Mouse (Mus musculus) cortical plate, adult 2 months (tissue): ENCODE measurements around the gene Srgap1. TPM values are rescaled to one million over a fixed set of nuclear protein-coding genes. Genes with fewer than 3 reads are reported as not detected.

Experiments
- H3K27ac ChIP-seq: fragments of 200-500 bp; 2 replicates; pipeline ENCODE4 v1.5.1; 2012; ENCODE audit warnings: low read length, control low read depth, inconsistent platforms; ENCODE audit not compliant: insufficient read depth
- H3K4me1 ChIP-seq: fragments of 200-500 bp; 2 replicates; pipeline ENCODE4 v1.6.1; 2011; ENCODE audit warnings: low read length; ENCODE audit not compliant: control insufficient read depth, insufficient read depth
- H3K4me3 ChIP-seq: fragments of 200-500 bp; 2 replicates; pipeline ENCODE4 v1.5.1; 2011; ENCODE audit warnings: mild to moderate bottlenecking, low read length, control low read depth; ENCODE audit not compliant: insufficient read depth
- CTCF ChIP-seq: fragments of 200-500 bp; IDR thresholded peaks from 2 replicates; pipeline ENCODE4 v1.5.1; 2011; ENCODE audit warnings: mild to moderate bottlenecking, control low read depth, low read length; ENCODE audit not compliant: insufficient read depth; ENCODE audit errors: extremely low read depth
- POLR2A ChIP-seq: fragments of 200-500 bp; IDR thresholded peaks from 2 replicates; pipeline ENCODE4 v1.6.1; 2011; ENCODE audit warnings: mild to moderate bottlenecking, low read length, control low read depth; ENCODE audit not compliant: insufficient read depth; ENCODE audit errors: extremely low read depth
- polyA plus RNA-seq: library from polyadenylated mRNA; depleted of rRNA; stranded (reverse); fragments of >200 nt; gene quantifications from 2 replicates; pipeline ENCODE4 v1.2.3, GENCODE M21; 2012; rRNA removed

Srgap1 gene
- polyA plus RNA-seq, 1 experiment: 8.4 TPM

DNA sequence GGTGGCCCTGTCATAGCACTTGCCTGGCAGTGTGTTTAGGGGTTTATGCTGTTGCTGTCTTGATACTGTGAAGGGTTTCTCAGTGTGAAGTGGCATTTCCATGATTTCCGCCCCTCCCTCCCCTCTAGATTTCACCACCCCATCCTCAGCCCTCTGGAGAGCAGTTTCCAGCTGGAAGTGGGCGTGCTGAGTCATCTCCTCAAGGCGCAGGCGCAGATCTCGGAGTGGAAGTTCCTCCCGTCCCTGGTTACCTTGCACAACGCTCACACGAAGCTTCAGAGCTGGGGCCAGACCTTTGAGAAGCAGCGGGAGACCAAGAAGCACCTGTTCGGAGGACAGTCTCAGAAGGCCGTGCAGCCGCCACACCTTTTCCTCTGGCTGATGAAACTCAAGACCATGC is 296.9 kb downstream of the Srgap1 start:
- no peaks in the 10 kb centered on the region for H3K4me1 ChIP-seq
- TF ChIP-seq POLR2A: no peak
- TF ChIP-seq CTCF: no peak
- no peak overlapping the region for H3K4me3 ChIP-seq
- no peak overlapping the region for H3K27ac ChIP-seq

DNA sequence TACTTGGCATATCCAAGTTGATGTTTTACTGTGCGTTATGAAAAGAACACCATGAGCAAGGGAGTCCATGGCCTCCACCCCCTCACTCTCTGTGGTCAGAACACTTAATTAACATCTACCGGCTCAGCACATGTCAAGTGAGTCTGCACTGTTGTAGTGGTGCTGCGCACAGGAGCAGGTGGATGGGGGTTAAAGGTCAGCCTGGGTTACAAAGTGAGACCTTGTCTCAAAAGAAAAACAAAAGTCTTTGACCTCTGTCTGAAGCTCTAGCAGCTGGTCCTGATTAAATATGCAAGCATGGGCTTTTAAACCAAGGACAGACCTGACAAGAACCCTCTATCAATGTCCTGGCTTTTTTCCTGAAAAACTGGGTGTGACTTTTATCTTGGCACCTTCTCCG is 304.8 kb downstream of the Srgap1 start:
- no peak for TF ChIP-seq POLR2A
- no peak for TF ChIP-seq CTCF
- H3K27ac ChIP-seq: no peak overlapping the region
- no peak overlapping the region for H3K4me3 ChIP-seq
- H3K4me1 ChIP-seq: 0 out of 2 replicates have a peak, but pooled peaks cover 1% of the 10 kb centered on the region

DNA sequence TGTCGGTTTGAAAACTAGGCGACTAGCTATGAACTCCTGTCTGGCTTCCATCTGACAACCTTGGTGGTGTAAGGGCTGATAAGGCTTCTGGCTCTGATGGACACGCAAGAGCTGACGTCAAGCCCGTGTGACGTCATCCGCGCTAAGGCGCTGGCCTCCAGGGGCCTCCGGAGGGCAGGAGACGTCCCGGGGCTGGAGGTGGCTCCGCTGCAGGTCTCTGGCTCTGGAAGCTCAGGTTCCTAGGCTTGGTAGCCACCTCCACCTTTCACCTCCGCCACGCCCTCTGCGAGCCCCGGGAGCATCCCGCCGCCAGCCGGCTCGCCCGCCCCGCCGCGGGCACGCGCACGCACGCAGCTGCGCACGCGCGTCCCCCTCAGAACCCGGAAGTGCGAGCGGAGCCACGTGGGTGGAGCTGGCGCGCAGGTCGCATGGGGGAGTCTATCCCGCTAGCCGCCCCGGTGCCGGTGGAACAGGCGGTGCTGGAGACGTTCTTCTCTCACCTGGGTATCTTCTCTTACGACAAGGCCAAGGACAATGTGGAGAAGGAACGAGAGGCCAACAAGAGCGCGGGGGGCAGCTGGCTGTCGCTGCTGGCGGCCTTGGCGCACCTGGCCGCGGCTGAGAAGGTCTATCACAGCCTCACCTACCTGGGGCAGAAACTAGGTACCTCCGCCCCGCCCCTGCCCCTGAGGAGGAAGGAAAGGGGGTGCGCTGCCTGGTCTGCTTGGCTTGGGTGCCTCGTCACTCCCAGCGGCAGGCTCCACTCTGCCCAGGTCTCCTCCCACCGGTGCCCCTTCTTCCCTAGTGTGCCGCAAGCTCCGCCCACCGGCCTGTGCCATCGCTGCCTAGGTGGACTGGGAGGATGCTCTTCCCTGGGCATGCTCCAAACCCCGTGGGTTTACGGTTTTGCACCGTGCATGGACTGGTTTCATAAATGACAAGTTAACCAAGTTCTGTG is 307.3 kb downstream of the Srgap1 start, which contains the start of gene BC048403:
Gene BC048403, plus strand, starts transcription at position 390 of the 958 bp plus-strand sequence.
- Histone ChIP-seq H3K4me1 (0 out of 2 replicates have a peak, but pooled peaks cover 1% of the 10 kb centered on the region), H3K27ac (peak within 1 kb of the TSS; percentile 85), H3K4me3 (peak within 1 kb of the TSS; percentile 71)
- no peak for TF ChIP-seq CTCF
- peak; percentile 59; the same call in 1 of the 2 replicates for TF ChIP-seq POLR2A

DNA sequence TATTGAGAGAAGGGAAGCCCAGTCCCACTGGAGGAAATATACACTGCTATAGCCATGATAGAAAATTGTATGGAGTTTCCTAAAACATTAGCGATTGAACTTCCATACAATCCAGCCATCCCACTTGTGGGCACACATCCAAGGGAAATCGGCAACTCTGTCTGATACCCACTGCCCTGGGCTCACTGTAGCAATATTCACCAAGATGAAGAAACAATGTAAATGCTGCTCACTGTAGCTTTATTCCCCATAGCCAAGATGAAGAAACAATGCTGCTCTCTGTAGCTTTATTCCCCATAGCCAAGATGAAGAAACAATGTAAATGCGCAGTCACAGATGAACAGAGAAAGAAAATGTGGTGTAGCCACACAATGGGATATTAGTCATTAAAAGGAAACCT is 309.9 kb downstream of the Srgap1 start:
- no peak overlapping the region for H3K4me3 ChIP-seq
- H3K27ac ChIP-seq: no peak overlapping the region
- H3K4me1 ChIP-seq: 0 out of 2 replicates have a peak, but pooled peaks cover 1% of the 10 kb centered on the region
- TF ChIP-seq CTCF (no peak), POLR2A (no peak)

DNA sequence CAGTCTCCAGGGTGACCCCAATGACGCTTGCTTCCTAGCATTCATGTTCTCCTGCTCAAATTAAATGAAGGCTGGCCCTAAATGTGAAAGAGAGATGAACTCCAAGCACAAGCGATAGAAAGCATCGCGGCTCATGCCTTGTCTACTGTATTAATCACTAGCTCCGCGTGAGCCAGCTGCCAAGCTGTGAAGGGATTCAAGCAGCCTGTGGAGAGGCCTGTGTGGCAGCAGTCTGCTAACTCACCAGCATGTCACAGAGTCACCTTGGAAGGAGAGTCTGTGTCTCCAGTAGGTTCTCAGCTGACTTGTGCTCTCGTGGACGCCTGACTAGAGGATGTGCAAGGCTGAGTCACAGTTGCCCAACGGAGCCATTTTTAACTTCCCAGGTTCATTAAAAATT is 314.6 kb downstream of the Srgap1 start:
- TF ChIP-seq CTCF (no peak), POLR2A (no peak)
- Histone ChIP-seq H3K27ac (no peak overlapping the region), H3K4me3 (no peak overlapping the region), H3K4me1 (no peaks in the 10 kb centered on the region)

DNA sequence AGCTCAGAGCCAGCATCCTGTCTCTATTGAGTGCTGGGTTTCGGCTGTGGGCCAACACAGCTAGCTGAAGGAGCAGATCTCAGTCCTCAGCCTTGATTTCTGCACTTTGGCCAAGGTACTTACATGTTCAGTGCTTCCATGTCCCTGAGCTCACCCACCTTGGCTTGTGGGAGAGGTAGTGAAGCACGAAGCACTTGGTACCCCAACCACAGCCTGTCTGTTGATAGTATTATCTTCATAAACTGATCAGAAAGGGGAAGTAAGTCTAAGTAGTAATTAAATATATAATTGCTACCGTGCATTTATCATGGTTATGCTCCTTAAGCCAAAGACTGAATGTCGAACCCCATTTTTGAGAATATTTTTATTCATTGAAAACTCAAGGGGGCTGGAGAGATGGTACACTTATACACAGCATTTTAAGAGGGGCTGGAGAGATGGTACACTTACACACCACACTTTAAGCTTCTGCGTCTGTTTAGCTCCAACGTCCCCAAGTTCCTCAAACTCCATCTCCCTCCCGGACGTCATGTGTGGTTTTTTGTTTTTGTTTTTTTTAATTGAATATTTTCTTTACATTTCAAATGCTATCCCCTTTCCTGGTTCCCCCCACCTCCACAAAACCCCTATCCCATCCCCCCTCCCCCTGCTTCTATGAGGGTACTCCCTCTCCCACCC is 315.9 kb downstream of the Srgap1 start:
- no peak overlapping the region for H3K27ac ChIP-seq
- TF ChIP-seq CTCF (no peak), POLR2A (no peak)
- H3K4me1 ChIP-seq: no peaks in the 10 kb centered on the region
- no peak overlapping the region for H3K4me3 ChIP-seq

Other genes starting within 250 kb of the Srgap1 start
- 18.7 and 19.0 TPM in 2 replicates for gene Rxylt1, start 50.1 kb upstream of the Srgap1 start, polyA plus RNA-seq